Mouse (Mus musculus): ENCODE measurements around the gene Ptrhd1. TPM values are rescaled to one million over a fixed set of nuclear protein-coding genes. Genes with fewer than 3 reads are reported as not detected.

Ptrhd1 gene
- 2.7 TPM for polyA plus RNA-seq (2017; shearing (Covaris generic))

DNA sequence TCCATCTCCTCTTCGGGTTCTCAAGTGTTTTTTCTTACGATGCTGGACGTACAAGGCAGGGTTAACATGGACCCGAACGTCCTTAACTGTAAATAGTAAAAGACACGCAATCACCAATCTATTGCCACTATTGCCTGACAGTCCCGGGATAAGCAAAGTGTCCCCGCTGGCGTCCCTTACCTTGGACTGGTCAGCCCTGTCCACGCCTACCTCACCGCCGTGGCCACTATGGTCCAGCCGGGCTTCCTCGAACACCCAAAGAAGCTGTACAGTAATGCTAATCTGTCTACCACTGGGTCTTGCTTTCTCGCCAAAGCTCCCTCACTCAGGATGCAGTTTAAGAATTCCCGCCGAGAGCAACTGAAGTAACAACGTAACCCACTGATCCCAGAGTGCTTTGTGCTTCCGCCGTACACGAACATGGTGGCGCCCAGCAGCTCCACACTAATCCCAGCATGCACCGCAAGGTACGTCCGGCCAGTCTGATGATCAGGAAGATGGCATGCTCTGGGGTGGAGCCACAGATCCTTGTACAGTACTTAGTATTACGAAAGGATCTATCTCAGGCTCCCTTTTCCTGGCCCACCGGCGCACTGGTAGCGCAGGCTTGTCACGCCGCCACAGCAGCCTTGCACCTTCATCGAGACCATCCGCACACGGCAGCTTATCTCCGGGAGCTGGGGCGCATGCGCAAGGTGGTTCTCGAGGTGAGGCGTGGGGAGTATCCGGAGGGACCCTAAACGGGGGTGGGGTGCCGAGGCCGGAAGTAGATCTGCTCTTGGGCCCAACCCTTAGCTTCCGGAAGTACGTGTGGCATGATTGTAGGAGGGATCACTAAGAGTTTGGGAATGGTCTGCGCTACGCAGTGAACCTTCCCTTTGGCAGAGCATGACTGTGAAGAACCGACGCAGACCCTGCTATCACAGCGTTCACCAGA, at the start of gene Ptrhd1, which contains the start of gene Cenpo:
Gene Ptrhd1, plus strand, starts transcription at position 456 of the 937 bp plus-strand sequence.
Gene Cenpo, minus strand, starts transcription at position 723 of the 937 bp plus-strand sequence.

Other genes with a start within 250 kb of the Ptrhd1 start
- 0.41 TPM for gene Efr3b, start 195.1 kb upstream of the Ptrhd1 start, polyA plus RNA-seq (2017; shearing (Covaris generic))
- gene Dnajc27, start 151.4 kb upstream of the Ptrhd1 start, polyA plus RNA-seq (2017; shearing (Covaris generic)), result 18.1 TPM
- 25.4 TPM for gene Adcy3, start 100.9 kb upstream of the Ptrhd1 start, polyA plus RNA-seq (2017; shearing (Covaris generic))
- 13.2 TPM for gene Cenpo, start 267 bp downstream of the Ptrhd1 start, polyA plus RNA-seq (2017; shearing (Covaris generic))
- gene Ncoa1, start 243.2 kb downstream of the Ptrhd1 start, polyA plus RNA-seq (2017; shearing (Covaris generic)), result 77.7 TPM